Mouse (Mus musculus): ENCODE measurements around the gene Dhx58. TPM values are rescaled to one million over a fixed set of nuclear protein-coding genes. Genes with fewer than 3 reads are reported as not detected.
A peak's percentile ranks its signal among the peaks of the same experiment; 100 is the strongest.

Gene Dhx58
- total RNA-seq, 1 experiment: 2.3 TPM

DNA sequence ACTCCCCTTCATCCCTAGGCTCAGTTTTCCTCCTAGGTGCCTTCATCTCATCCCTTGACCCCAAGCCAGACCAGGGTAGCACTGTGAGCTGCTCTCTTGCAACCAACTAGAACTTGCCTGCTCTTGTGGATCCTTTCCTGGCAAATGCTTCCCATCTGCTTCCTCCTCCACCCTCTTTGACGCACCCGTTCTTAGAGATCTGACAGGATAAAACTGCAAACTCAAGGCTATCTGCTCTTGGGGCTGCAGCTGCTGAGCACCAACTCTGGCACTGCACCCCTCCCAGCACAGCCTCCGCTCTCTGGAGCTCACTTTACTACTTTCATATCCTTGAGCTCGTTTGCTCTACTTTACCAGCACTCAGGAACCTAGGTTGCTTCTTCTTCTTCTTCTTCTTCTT lies 44.5 kb upstream of the Dhx58 start:
- peaks cover 4 to 9% of the 10 kb centered on the region in 2 experiments; a peak in 2 of 4 replicates for H3K4me1 ChIP-seq (ENCODE audit: control insufficient read depth in 2 of 2, insufficient read depth in 2 of 2, low read length in 2 of 2, poor library complexity in 1 of 2)
- no peak overlapping the region for H3K27ac ChIP-seq (ENCODE audit: insufficient read depth, low read depth, low read length, poor library complexity, severe bottlenecking)
- no peak for TF ChIP-seq HCFC1 (IDR thresholded peaks at IDR 0.05; ENCODE audit: borderline replicate concordance, insufficient read depth, low read length)
- no peak for TF ChIP-seq MAFK (IDR thresholded peaks at IDR 0.05; ENCODE audit: insufficient read depth, low read depth, low read length)
- no peak for TF ChIP-seq ZNF384 (IDR thresholded peaks at IDR 0.05; ENCODE audit: low read depth, low read length)
- TF ChIP-seq CHD2 (IDR thresholded peaks at IDR 0.05; ENCODE audit: low read depth, low read length): no peak
- TF ChIP-seq ZC3H11A (IDR thresholded peaks at IDR 0.05; ENCODE audit: borderline replicate concordance, low read depth, low read length): no peak
- H3K4me3 ChIP-seq (ENCODE audit: insufficient read depth in 1 of 2, low read depth in 1 of 2, low read length in 2 of 2, poor library complexity in 1 of 2, severe bottlenecking in 1 of 2): no peak overlapping the region
- no peaks in the 10 kb centered on the region for H3K9me3 ChIP-seq (ENCODE audit: control insufficient read depth, insufficient read depth, low read depth, low read length)
- in situ Hi-C loops (cut with MboI; ENCODE audit: low sequenced_read_pairs in 2 of 2, unreplicated experiment in 2 of 2): no loop called here
- no peak for DNase-seq (ENCODE audit: low read depth, low spot score)
- H3K36me3 ChIP-seq (ENCODE audit: control insufficient read depth, insufficient read depth, low read length, poor library complexity, severe bottlenecking): no peaks in the 10 kb centered on the region
- H3K9ac ChIP-seq (ENCODE audit: insufficient read depth, low read depth, low read length, poor library complexity, severe bottlenecking): no peak overlapping the region

DNA sequence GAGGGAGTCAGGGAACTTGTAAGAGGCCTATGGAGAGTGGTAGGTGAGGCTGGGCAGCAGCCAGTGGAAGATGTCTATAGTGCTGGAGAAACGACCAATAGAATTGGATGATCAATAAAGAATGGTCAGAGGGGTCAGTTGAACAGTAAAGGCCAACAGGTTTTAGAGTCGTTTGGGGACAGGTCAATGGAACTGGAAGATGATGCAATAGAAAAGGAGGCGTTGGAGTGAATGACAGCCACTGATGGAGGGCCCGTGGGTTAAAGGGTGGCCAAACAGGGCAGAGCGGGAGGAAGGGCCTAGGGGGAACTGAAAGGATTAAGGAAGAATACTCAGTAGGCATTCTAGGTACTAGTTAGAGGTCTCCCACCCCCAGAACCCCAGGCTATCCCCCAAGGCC lies 43.0 kb upstream of the Dhx58 start:
- Histone ChIP-seq H3K36me3 (ENCODE audit: control insufficient read depth, insufficient read depth, low read length, poor library complexity, severe bottlenecking) (no peaks in the 10 kb centered on the region), H3K27ac (ENCODE audit: insufficient read depth, low read depth, low read length, poor library complexity, severe bottlenecking) (no peak overlapping the region), H3K4me3 (ENCODE audit: insufficient read depth in 1 of 2, low read depth in 1 of 2, low read length in 2 of 2, poor library complexity in 1 of 2, severe bottlenecking in 1 of 2) (no peak overlapping the region), H3K9ac (ENCODE audit: insufficient read depth, low read depth, low read length, poor library complexity, severe bottlenecking) (no peak overlapping the region), H3K9me3 (ENCODE audit: control insufficient read depth, insufficient read depth, low read depth, low read length) (no peaks in the 10 kb centered on the region), H3K4me1 (ENCODE audit: control insufficient read depth in 2 of 2, insufficient read depth in 2 of 2, low read length in 2 of 2, poor library complexity in 1 of 2) (peaks cover 4 to 9% of the 10 kb centered on the region in 2 experiments; a peak in 2 of 4 replicates)
- no peak for TF ChIP-seq ZNF384 (IDR thresholded peaks at IDR 0.05; ENCODE audit: low read depth, low read length)
- no peak for TF ChIP-seq CHD2 (IDR thresholded peaks at IDR 0.05; ENCODE audit: low read depth, low read length)
- TF ChIP-seq HCFC1 (IDR thresholded peaks at IDR 0.05; ENCODE audit: borderline replicate concordance, insufficient read depth, low read length): no peak
- TF ChIP-seq MAFK (IDR thresholded peaks at IDR 0.05; ENCODE audit: insufficient read depth, low read depth, low read length): no peak
- no peak for TF ChIP-seq ZC3H11A (IDR thresholded peaks at IDR 0.05; ENCODE audit: borderline replicate concordance, low read depth, low read length)
- in situ Hi-C loops (cut with MboI; ENCODE audit: low sequenced_read_pairs in 2 of 2, unreplicated experiment in 2 of 2): no loop called here
- no peak for DNase-seq (ENCODE audit: low read depth, low spot score)

DNA sequence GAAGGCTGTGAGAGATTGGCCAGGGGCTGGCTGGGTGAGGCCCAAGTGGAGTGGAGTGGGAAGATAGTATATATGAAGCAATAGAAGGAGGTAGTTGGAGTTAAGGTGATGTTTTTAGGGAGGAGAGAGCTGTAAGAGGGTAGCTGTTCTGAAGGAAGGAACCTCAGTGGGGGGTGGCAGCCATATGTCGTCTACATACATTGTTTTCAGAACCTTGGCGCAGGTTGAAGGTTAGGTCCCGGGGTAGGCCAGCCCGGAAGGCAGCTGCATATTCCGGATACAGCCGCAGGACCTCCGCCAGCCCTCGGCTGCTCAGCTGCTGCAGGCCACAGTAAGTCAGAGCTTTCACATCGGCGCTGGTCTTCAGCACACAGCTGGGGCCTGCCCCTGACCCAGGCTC lies 42.5 kb upstream of the Dhx58 start:
- H3K9ac ChIP-seq (ENCODE audit: insufficient read depth, low read depth, low read length, poor library complexity, severe bottlenecking): no peak overlapping the region
- H3K4me1 ChIP-seq (ENCODE audit: control insufficient read depth in 2 of 2, insufficient read depth in 2 of 2, low read length in 2 of 2, poor library complexity in 1 of 2): peaks cover 4 to 9% of the 10 kb centered on the region in 2 experiments; a peak in 2 of 4 replicates
- DNase-seq (ENCODE audit: low read depth, low spot score): no peak
- in situ Hi-C loops (cut with MboI; ENCODE audit: low sequenced_read_pairs in 2 of 2, unreplicated experiment in 2 of 2): no loop called here
- no peak overlapping the region for H3K27ac ChIP-seq (ENCODE audit: insufficient read depth, low read depth, low read length, poor library complexity, severe bottlenecking)
- H3K36me3 ChIP-seq (ENCODE audit: control insufficient read depth, insufficient read depth, low read length, poor library complexity, severe bottlenecking): no peaks in the 10 kb centered on the region
- no peak overlapping the region for H3K4me3 ChIP-seq (ENCODE audit: insufficient read depth in 1 of 2, low read depth in 1 of 2, low read length in 2 of 2, poor library complexity in 1 of 2, severe bottlenecking in 1 of 2)
- TF ChIP-seq MAFK (IDR thresholded peaks at IDR 0.05; ENCODE audit: insufficient read depth, low read depth, low read length) (no peak), HCFC1 (IDR thresholded peaks at IDR 0.05; ENCODE audit: borderline replicate concordance, insufficient read depth, low read length) (no peak), ZC3H11A (IDR thresholded peaks at IDR 0.05; ENCODE audit: borderline replicate concordance, low read depth, low read length) (no peak), ZNF384 (IDR thresholded peaks at IDR 0.05; ENCODE audit: low read depth, low read length) (no peak), CHD2 (IDR thresholded peaks at IDR 0.05; ENCODE audit: low read depth, low read length) (no peak)
- no peaks in the 10 kb centered on the region for H3K9me3 ChIP-seq (ENCODE audit: control insufficient read depth, insufficient read depth, low read depth, low read length)

DNA sequence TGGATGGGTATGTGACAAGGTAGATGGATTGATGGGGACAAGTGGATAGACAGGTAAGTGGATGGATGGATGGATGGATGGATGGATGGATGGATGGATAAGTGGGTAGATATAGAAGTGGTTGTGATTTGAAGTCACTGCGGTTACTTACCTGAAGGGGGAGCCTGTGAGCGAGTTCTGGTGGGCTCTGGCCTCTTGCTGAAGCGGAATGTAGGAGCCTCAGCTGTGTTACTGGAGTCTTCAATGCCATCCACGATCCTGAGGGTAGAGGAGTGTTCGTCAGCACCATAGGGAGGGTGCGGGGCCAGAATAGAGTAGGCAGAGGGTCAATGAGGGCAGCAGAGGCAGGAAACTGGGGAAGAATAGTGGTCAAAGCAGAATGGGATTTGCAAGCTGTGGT lies 41.0 kb upstream of the Dhx58 start:
- Histone ChIP-seq H3K4me3 (ENCODE audit: insufficient read depth in 1 of 2, low read depth in 1 of 2, low read length in 2 of 2, poor library complexity in 1 of 2, severe bottlenecking in 1 of 2) (no peak overlapping the region), H3K27ac (ENCODE audit: insufficient read depth, low read depth, low read length, poor library complexity, severe bottlenecking) (no peak overlapping the region), H3K9ac (ENCODE audit: insufficient read depth, low read depth, low read length, poor library complexity, severe bottlenecking) (no peak overlapping the region), H3K4me1 (ENCODE audit: control insufficient read depth in 2 of 2, insufficient read depth in 2 of 2, low read length in 2 of 2, poor library complexity in 1 of 2) (peaks cover 4 to 9% of the 10 kb centered on the region in 2 experiments; a peak in 2 of 4 replicates), H3K36me3 (ENCODE audit: control insufficient read depth, insufficient read depth, low read length, poor library complexity, severe bottlenecking) (no peaks in the 10 kb centered on the region), H3K9me3 (ENCODE audit: control insufficient read depth, insufficient read depth, low read depth, low read length) (no peaks in the 10 kb centered on the region)
- peak; percentile 73 for DNase-seq (ENCODE audit: low read depth, low spot score)
- in situ Hi-C loops (cut with MboI; ENCODE audit: low sequenced_read_pairs in 2 of 2, unreplicated experiment in 2 of 2): no loop called here
- TF ChIP-seq ZNF384 (IDR thresholded peaks at IDR 0.05; ENCODE audit: low read depth, low read length) (no peak), CHD2 (IDR thresholded peaks at IDR 0.05; ENCODE audit: low read depth, low read length) (no peak)

DNA sequence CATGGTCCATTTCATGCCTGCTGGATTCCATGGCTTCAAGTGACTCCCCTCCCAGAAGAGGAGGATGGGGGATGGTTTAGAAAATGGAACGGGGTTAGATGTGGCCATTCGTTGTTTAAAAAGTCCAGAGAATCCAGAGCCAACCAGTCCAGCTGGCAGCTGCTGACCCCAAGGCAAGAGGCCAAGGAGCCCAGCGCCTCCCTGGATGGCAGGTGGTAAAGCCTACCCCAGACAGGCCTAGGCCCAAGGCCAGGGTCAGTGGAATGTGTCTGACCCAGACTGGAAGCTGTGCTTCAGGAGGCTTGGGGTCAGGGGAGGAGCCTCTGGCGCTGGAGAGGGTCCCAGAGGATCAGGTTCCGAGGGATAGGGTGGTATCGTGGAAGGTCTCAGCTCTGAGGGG lies 37.3 kb upstream of the Dhx58 start:
- TF ChIP-seq ZC3H11A (IDR thresholded peaks at IDR 0.05; ENCODE audit: borderline replicate concordance, low read depth, low read length): no peak
- no peak for TF ChIP-seq HCFC1 (IDR thresholded peaks at IDR 0.05; ENCODE audit: borderline replicate concordance, insufficient read depth, low read length)
- no peak for TF ChIP-seq ZNF384 (IDR thresholded peaks at IDR 0.05; ENCODE audit: low read depth, low read length)
- no peak for TF ChIP-seq MAFK (IDR thresholded peaks at IDR 0.05; ENCODE audit: insufficient read depth, low read depth, low read length)
- TF ChIP-seq CHD2 (IDR thresholded peaks at IDR 0.05; ENCODE audit: low read depth, low read length): no peak
- no peak overlapping the region for H3K9ac ChIP-seq (ENCODE audit: insufficient read depth, low read depth, low read length, poor library complexity, severe bottlenecking)
- in situ Hi-C loops (cut with MboI; ENCODE audit: low sequenced_read_pairs in 2 of 2, unreplicated experiment in 2 of 2): no loop called here
- H3K36me3 ChIP-seq (ENCODE audit: control insufficient read depth, insufficient read depth, low read length, poor library complexity, severe bottlenecking): no peaks in the 10 kb centered on the region
- no peaks in the 10 kb centered on the region for H3K9me3 ChIP-seq (ENCODE audit: control insufficient read depth, insufficient read depth, low read depth, low read length)
- H3K27ac ChIP-seq (ENCODE audit: insufficient read depth, low read depth, low read length, poor library complexity, severe bottlenecking): no peak overlapping the region
- no peak for DNase-seq (ENCODE audit: low read depth, low spot score)
- H3K4me3 ChIP-seq (ENCODE audit: insufficient read depth in 1 of 2, low read depth in 1 of 2, low read length in 2 of 2, poor library complexity in 1 of 2, severe bottlenecking in 1 of 2): no peak overlapping the region
- peaks cover 9 to 15% of the 10 kb centered on the region in 2 experiments; a peak in 3 of 4 replicates for H3K4me1 ChIP-seq (ENCODE audit: control insufficient read depth in 2 of 2, insufficient read depth in 2 of 2, low read length in 2 of 2, poor library complexity in 1 of 2)
